Mouse (Mus musculus): Measurements from ENCODE around the gene 4921517D22Rik.

4921517D22Rik gene

GRCm38 (mm10) chr13:59642818-59643217, 51.1 kb downstream of the 4921517D22Rik start:
- in situ Hi-C loops (cut with MboI; ENCODE audit: low pct_unique_long_range_greater_than_20kb in 1 of 2, low sequenced_read_pairs in 2 of 2, unreplicated experiment in 1 of 2) = no loop called here

- in situ Hi-C loops (cut with MboI; ENCODE audit: low pct_unique_long_range_greater_than_20kb in 1 of 2, low sequenced_read_pairs in 2 of 2, unreplicated experiment in 1 of 2) = no loop called here
Measured at GRCm38 (mm10) chr13:59640178-59640440, 53.8 kb downstream of the 4921517D22Rik start.

- in situ Hi-C loops (cut with MboI; ENCODE audit: low pct_unique_long_range_greater_than_20kb in 1 of 2, low sequenced_read_pairs in 2 of 2, unreplicated experiment in 1 of 2) = no loop called here
Measured at GRCm38 (mm10) chr13:59639368-59640177, 54.3 kb downstream of the 4921517D22Rik start.

GRCm38 (mm10) chr13:59637800-59638199, 56.1 kb downstream of the 4921517D22Rik start:
- in situ Hi-C loops (cut with MboI; ENCODE audit: low pct_unique_long_range_greater_than_20kb in 1 of 2, low sequenced_read_pairs in 2 of 2, unreplicated experiment in 1 of 2) = no loop called here
